Mouse (Mus musculus) stomach, embryonic 16.5 days (tissue): Measurements from ENCODE around the gene Zc3h12d. TPM values are rescaled to one million over a fixed set of nuclear protein-coding genes. Genes with fewer than 3 reads are reported as not detected.

ENCODE experiments used
- ATAC-seq: fragments of 200-750 bp; cut with Nextera tagmentation; 2 replicates; pipeline ENCODE4 v1.8.0; 2017; ENCODE audit warnings: moderate number of reproducible peaks, moderate TSS enrichment; ENCODE audit not compliant: insufficient read depth, low FRiP score
- H3K27ac ChIP-seq: fragments of 300-500 bp; sonication (generic); 2 replicates; pipeline ENCODE4 v1.5.1; 2014; ENCODE audit warnings: low read length
- H3K27me3 ChIP-seq: fragments of 300-500 bp; sonication (generic); 2 replicates; pipeline ENCODE4 v1.6.1; 2014; ENCODE audit warnings: low read length, control low read depth, mixed read lengths; ENCODE audit not compliant: control insufficient read depth, insufficient read depth
- H3K36me3 ChIP-seq: fragments of 300-500 bp; sonication (generic); 2 replicates; pipeline ENCODE4 v1.6.1; 2014; ENCODE audit warnings: low read length; ENCODE audit not compliant: control insufficient read depth, insufficient read depth
- H3K4me1 ChIP-seq: fragments of 300-500 bp; sonication (generic); 2 replicates; pipeline ENCODE4 v1.6.1; 2014; ENCODE audit warnings: low read length, control low read depth, mixed read lengths; ENCODE audit not compliant: control insufficient read depth, insufficient read depth
- H3K4me2 ChIP-seq: fragments of 300-500 bp; sonication (generic); 2 replicates; pipeline ENCODE4 v1.6.1; 2014; ENCODE audit warnings: low read depth, low read length, mixed read lengths
- H3K4me3 ChIP-seq: fragments of 300-500 bp; sonication (generic); replicated peaks from 2 replicates; pipeline ENCODE4 v1.5.1; 2014; ENCODE audit warnings: mild to moderate bottlenecking, low read length
- H3K9ac ChIP-seq: fragments of 300-500 bp; sonication (generic); 2 replicates; pipeline ENCODE4 v1.6.1; 2014; ENCODE audit warnings: low read length
- H3K9me3 ChIP-seq: fragments of 300-500 bp; sonication (generic); replicated peaks from 2 replicates; pipeline ENCODE4 v1.6.1; 2016; ENCODE audit warnings: low read length, control low read depth; ENCODE audit not compliant: control insufficient read depth
- WGBS: fragments of 180-500 bp; shearing (Covaris S2); extraction: QIAGEN DNeasy Blood & Tissue Kit; methylation state at CpG from one replicate; pipeline ENCODE4 v1.1.7; 2014; 5-methylcytosine and 5-hydroxymethylcytosine counted together
- polyA plus RNA-seq: library from polyadenylated mRNA; unstranded; fragments of >200 nt; fragmentation: Nextera tagmentation; extraction: Ambion mirVana; gene quantifications from 2 replicates; pipeline ENCODE4 v1.2.1, GENCODE M21; 2015

Zc3h12d gene
- polyA plus RNA-seq, 1 experiment from 2014 or later: 0.43 TPM

- ATAC-seq: no peak
- no peak overlapping the region for H3K4me3 ChIP-seq
- WGBS: 62% methylated on average over 4 of the region's 4 CpGs
Observed at GRCm38 (mm10) chr10:7844161-7844560, 11.9 kb downstream of the Zc3h12d start.

GRCm38 (mm10) chr10:7845136-7845535 lies 12.9 kb downstream of the Zc3h12d start:
- Histone ChIP-seq H3K9me3 (no peaks in the 10 kb centered on the region), H3K27ac (no peak overlapping the region), H3K27me3 (no peaks in the 10 kb centered on the region), H3K9ac (no peak overlapping the region), H3K4me3 (no peak overlapping the region), H3K4me1 (no peaks in the 10 kb centered on the region), H3K4me2 (no peak overlapping the region), H3K36me3 (no peaks in the 10 kb centered on the region)
- ATAC-seq: no peak
- WGBS: 74% methylated on average over 8 of the region's 8 CpGs

More at GRCm38 (mm10) chr10:7844161-7844560, 11.9 kb downstream of the Zc3h12d start:
- Histone ChIP-seq H3K27me3 (no peaks in the 10 kb centered on the region), H3K9me3 (no peaks in the 10 kb centered on the region), H3K9ac (no peak overlapping the region), H3K4me2 (no peak overlapping the region), H3K27ac (no peak overlapping the region), H3K36me3 (no peaks in the 10 kb centered on the region), H3K4me1 (no peaks in the 10 kb centered on the region)

- H3K4me2 ChIP-seq: no peak overlapping the region
- H3K9me3 ChIP-seq: no peaks in the 10 kb centered on the region
- H3K27me3 ChIP-seq: no peaks in the 10 kb centered on the region
- H3K4me3 ChIP-seq: no peak overlapping the region
- H3K27ac ChIP-seq: no peak overlapping the region
- WGBS: 87% methylated on average over 4 of the region's 4 CpGs
- ATAC-seq: no peak
- no peaks in the 10 kb centered on the region for H3K4me1 ChIP-seq
- H3K36me3 ChIP-seq: no peaks in the 10 kb centered on the region
- no peak overlapping the region for H3K9ac ChIP-seq
Observed at GRCm38 (mm10) chr10:7845991-7846390, 13.7 kb downstream of the Zc3h12d start.

- Histone ChIP-seq H3K4me1 (no peaks in the 10 kb centered on the region), H3K4me3 (no peak overlapping the region), H3K36me3 (no peaks in the 10 kb centered on the region), H3K27ac (no peak overlapping the region), H3K9ac (no peak overlapping the region), H3K9me3 (no peaks in the 10 kb centered on the region), H3K27me3 (no peaks in the 10 kb centered on the region), H3K4me2 (no peak overlapping the region)
- WGBS: 69% methylated on average over 2 of the region's 2 CpGs
- no peak for ATAC-seq
Observed at GRCm38 (mm10) chr10:7847166-7847605, 14.9 kb downstream of the Zc3h12d start.

- no peak overlapping the region for H3K9ac ChIP-seq
- H3K36me3 ChIP-seq: no peaks in the 10 kb centered on the region
- H3K27me3 ChIP-seq: no peaks in the 10 kb centered on the region
- no peak overlapping the region for H3K4me3 ChIP-seq
- no peaks in the 10 kb centered on the region for H3K4me1 ChIP-seq
- no peak overlapping the region for H3K4me2 ChIP-seq
- H3K9me3 ChIP-seq: no peaks in the 10 kb centered on the region
- ATAC-seq: no peak
- 65% methylated on average over 3 of the region's 3 CpGs for WGBS
- H3K27ac ChIP-seq: no peak overlapping the region
Observed at GRCm38 (mm10) chr10:7851891-7852290, 19.6 kb downstream of the Zc3h12d start.

- WGBS: 88% methylated on average over 7 of the region's 7 CpGs
- H3K4me3 ChIP-seq: no peak overlapping the region
- no peaks in the 10 kb centered on the region for H3K27me3 ChIP-seq
- ATAC-seq: no peak
- no peaks in the 10 kb centered on the region; the same call in 1 of the 2 replicates for H3K9me3 ChIP-seq
- H3K36me3 ChIP-seq: no peaks in the 10 kb centered on the region
- no peak overlapping the region for H3K27ac ChIP-seq
- H3K9ac ChIP-seq: no peak overlapping the region
- H3K4me2 ChIP-seq: no peak overlapping the region
- H3K4me1 ChIP-seq: no peaks in the 10 kb centered on the region
Observed at GRCm38 (mm10) chr10:7860494-7860893, 28.2 kb downstream of the Zc3h12d start.

- no peak overlapping the region for H3K27ac ChIP-seq
Observed at GRCm38 (mm10) chr10:7861259-7861936, 29.1 kb downstream of the Zc3h12d start.

GRCm38 (mm10) chr10:7861937-7862657 lies 29.8 kb downstream of the Zc3h12d start:
- H3K27me3 ChIP-seq: peaks cover 6% of the 10 kb centered on the region
- no peak for ATAC-seq
- H3K4me1 ChIP-seq: 0 out of 2 replicates have a peak, but pooled peaks cover under 1% of the 10 kb centered on the region
- H3K4me2 ChIP-seq: no peak overlapping the region
- H3K27ac ChIP-seq: no peak overlapping the region
- no peak overlapping the region for H3K9ac ChIP-seq
- WGBS: 90% methylated on average over 24 of the region's 25 CpGs
- no peaks in the 10 kb centered on the region; the same call in 1 of the 2 replicates for H3K9me3 ChIP-seq
- H3K4me3 ChIP-seq: no peak overlapping the region
- no peaks in the 10 kb centered on the region for H3K36me3 ChIP-seq

More at GRCm38 (mm10) chr10:7861259-7861936, 29.1 kb downstream of the Zc3h12d start:
- no peak overlapping the region for H3K4me2 ChIP-seq
- no peak overlapping the region for H3K9ac ChIP-seq
- no peak for ATAC-seq
- no peaks in the 10 kb centered on the region; the same call in 1 of the 2 replicates for H3K9me3 ChIP-seq
- no peaks in the 10 kb centered on the region for H3K4me1 ChIP-seq
- H3K4me3 ChIP-seq: no peak overlapping the region
- H3K27me3 ChIP-seq: no peaks in the 10 kb centered on the region
- WGBS: 80% methylated on average over 14 of the region's 14 CpGs
- no peaks in the 10 kb centered on the region for H3K36me3 ChIP-seq

GRCm38 (mm10) chr10:7863411-7863810 lies 31.1 kb downstream of the Zc3h12d start:
- Histone ChIP-seq H3K36me3 (no peaks in the 10 kb centered on the region), H3K4me3 (no peak overlapping the region), H3K9ac (no peak overlapping the region), H3K27ac (no peak overlapping the region), H3K9me3 (no peaks in the 10 kb centered on the region; the same call in 1 of the 2 replicates), H3K4me1 (0 out of 2 replicates have a peak, but pooled peaks cover 7% of the 10 kb centered on the region), H3K4me2 (no peak overlapping the region), H3K27me3 (peaks cover 14% of the 10 kb centered on the region)
- ATAC-seq: no peak
- WGBS: 93% methylated on average over 6 of the region's 6 CpGs
